Mouse (Mus musculus) hindbrain, embryonic 15.5 days (tissue): ENCODE results near the gene Ncor1. TPM values are rescaled to one million over a fixed set of nuclear protein-coding genes. Genes with fewer than 3 reads are reported as not detected.

Experiments
- ATAC-seq: fragments of 200-750 bp; cut with Nextera tagmentation; 2 replicates; pipeline ENCODE4 v1.8.0; 2017; ENCODE audit warnings: low read depth, moderate number of reproducible peaks, moderate TSS enrichment; ENCODE audit not compliant: low FRiP score
- H3K27ac ChIP-seq: fragments of 300-500 bp; sonication (generic); replicated peaks from 2 replicates; pipeline ENCODE4 v1.5.1; 2015; ENCODE audit warnings: mild to moderate bottlenecking, inconsistent platforms
- H3K27me3 ChIP-seq: fragments of 300-500 bp; sonication (generic); 2 replicates; pipeline ENCODE4 v1.6.1; 2015; ENCODE audit warnings: control low read depth, inconsistent platforms
- H3K36me3 ChIP-seq: fragments of 300-500 bp; sonication (generic); 2 replicates; pipeline ENCODE4 v1.6.1; 2015; ENCODE audit warnings: control low read depth, inconsistent platforms
- H3K4me1 ChIP-seq: fragments of 300-500 bp; sonication (generic); replicated peaks from 2 replicates; pipeline ENCODE4 v1.6.1; 2015; ENCODE audit warnings: control low read depth, inconsistent platforms
- H3K4me2 ChIP-seq: fragments of 300-500 bp; sonication (generic); 2 replicates; pipeline ENCODE4 v1.6.1; 2015; ENCODE audit warnings: moderate library complexity, mild to moderate bottlenecking, inconsistent platforms
- H3K4me3 ChIP-seq: fragments of 300-500 bp; sonication (generic); 2 replicates; pipeline ENCODE4 v1.5.1; 2015; ENCODE audit warnings: mild to moderate bottlenecking, inconsistent platforms
- H3K9ac ChIP-seq: fragments of 300-500 bp; sonication (generic); 2 replicates; pipeline ENCODE4 v1.6.1; 2015; ENCODE audit warnings: inconsistent platforms
- H3K9me3 ChIP-seq: fragments of 300-500 bp; sonication (generic); 2 replicates; pipeline ENCODE4 v1.6.1; 2016; ENCODE audit warnings: control low read depth, inconsistent platforms
- WGBS: fragments of 180-500 bp; shearing (Covaris S2); methylation state at CpG from one replicate; pipeline ENCODE4 v1.1.7; 2015; 5-methylcytosine and 5-hydroxymethylcytosine counted together
- polyA plus RNA-seq: library from polyadenylated mRNA; unstranded; fragments of >200 nt; fragmentation: Nextera tagmentation; extraction: Ambion mirVana; gene quantifications from 2 replicates; pipeline ENCODE4 v1.2.1, GENCODE M21; 2015

The Ncor1 gene
- polyA plus RNA-seq, 1 experiment from 2014 or later: 177 TPM

GRCm38 (mm10) chr11:62281601-62281997 is 176.7 kb downstream of the Ncor1 start:
- ATAC-seq: peak; percentile 80
- H3K4me3 ChIP-seq: peak overlapping the region; percentile 71
- peaks cover 10% of the 10 kb centered on the region for H3K4me1 ChIP-seq
- peak overlapping the region; percentile 66 for H3K4me2 ChIP-seq
- peak overlapping the region; percentile 72 for H3K9ac ChIP-seq
- H3K27ac ChIP-seq: peak overlapping the region; percentile 85
- H3K36me3 ChIP-seq: peaks cover 25% of the 10 kb centered on the region
- no peaks in the 10 kb centered on the region for H3K27me3 ChIP-seq
- H3K9me3 ChIP-seq: no peaks in the 10 kb centered on the region
- WGBS: under 1% methylated on average over 36 of the region's 57 CpGs

GRCm38 (mm10) chr11:62280675-62281600 is 177.4 kb downstream of the Ncor1 start, which contains the start of the genes Zswim7 and Ttc19:
Gene Zswim7 (minus strand): TSS chr11:62281375.
Gene Ttc19 (plus strand): TSS chr11:62281473.
- Histone ChIP-seq H3K9me3 (no peaks in the 10 kb centered on the region), H3K9ac (peak within 1 kb of the TSS; percentile 72), H3K4me1 (peaks cover 10% of the 10 kb centered on the region), H3K36me3 (peaks cover 21% of the 10 kb centered on the region), H3K4me2 (peak within 1 kb of the TSS; percentile 66), H3K27ac (peak within 1 kb of the TSS; percentile 85), H3K4me3 (peak within 1 kb of the TSS; percentile 71), H3K27me3 (no peaks in the 10 kb centered on the region)
- ATAC-seq: peak; percentile 97
- under 1% methylated on average over 55 of the region's 68 CpGs for WGBS

GRCm38 (mm10) chr11:62278027-62278426 is 180.3 kb downstream of the Ncor1 start:
- no peak overlapping the region for H3K9ac ChIP-seq
- H3K4me1 ChIP-seq: peaks cover 10% of the 10 kb centered on the region
- H3K9me3 ChIP-seq: no peaks in the 10 kb centered on the region
- 28% methylated on average over 5 of the region's 5 CpGs for WGBS
- H3K27me3 ChIP-seq: no peaks in the 10 kb centered on the region
- H3K36me3 ChIP-seq: no peaks in the 10 kb centered on the region
- H3K27ac ChIP-seq: no peak overlapping the region
- no peak overlapping the region for H3K4me2 ChIP-seq
- H3K4me3 ChIP-seq: no peak overlapping the region
- no peak for ATAC-seq

- Histone ChIP-seq H3K4me2 (no peak overlapping the region), H3K27me3 (no peaks in the 10 kb centered on the region), H3K4me1 (peaks cover 2% of the 10 kb centered on the region), H3K4me3 (no peak overlapping the region), H3K9me3 (no peaks in the 10 kb centered on the region), H3K27ac (no peak overlapping the region), H3K36me3 (no peaks in the 10 kb centered on the region), H3K9ac (no peak overlapping the region)
- ATAC-seq: no peak
- 45% methylated on average over 8 of the region's 8 CpGs for WGBS
These were observed 181.3 kb downstream of the Ncor1 start for GRCm38 (mm10) chr11:62277086-62277485.

GRCm38 (mm10) chr11:62270851-62271250 is 187.5 kb downstream of the Ncor1 start:
- WGBS: 65% methylated on average over 5 of the region's 5 CpGs

GRCm38 (mm10) chr11:62269097-62269496 is 189.2 kb downstream of the Ncor1 start:
- H3K4me1 ChIP-seq: peaks cover 21% of the 10 kb centered on the region
- H3K36me3 ChIP-seq: no peaks in the 10 kb centered on the region
- WGBS: 73% methylated on average over 12 of the region's 12 CpGs
- no peaks in the 10 kb centered on the region for H3K9me3 ChIP-seq
- no peak for ATAC-seq
- H3K9ac ChIP-seq: no peak overlapping the region
- no peak overlapping the region for H3K4me3 ChIP-seq
- H3K4me2 ChIP-seq: no peak overlapping the region
- no peaks in the 10 kb centered on the region for H3K27me3 ChIP-seq
- no peak overlapping the region for H3K27ac ChIP-seq

More at GRCm38 (mm10) chr11:62270851-62271250, 187.5 kb downstream of the Ncor1 start:
- Histone ChIP-seq H3K9ac (no peak overlapping the region), H3K4me3 (no peak overlapping the region), H3K4me2 (no peak overlapping the region), H3K27ac (no peak overlapping the region), H3K27me3 (no peaks in the 10 kb centered on the region), H3K4me1 (peaks cover 17% of the 10 kb centered on the region), H3K9me3 (no peaks in the 10 kb centered on the region), H3K36me3 (no peaks in the 10 kb centered on the region)
- no peak for ATAC-seq

- Histone ChIP-seq H3K36me3 (no peaks in the 10 kb centered on the region), H3K9me3 (no peaks in the 10 kb centered on the region), H3K4me3 (no peak overlapping the region), H3K27me3 (no peaks in the 10 kb centered on the region), H3K9ac (no peak overlapping the region), H3K4me2 (no peak overlapping the region), H3K4me1 (peaks cover 21% of the 10 kb centered on the region), H3K27ac (no peak overlapping the region)
- 79% methylated on average over 8 of the region's 8 CpGs for WGBS
- ATAC-seq: no peak
These were observed 190.0 kb downstream of the Ncor1 start for GRCm38 (mm10) chr11:62268381-62268780.

- Histone ChIP-seq H3K36me3 (no peaks in the 10 kb centered on the region), H3K4me2 (peak overlapping the region; percentile 14; the same call in 1 of the 2 replicates)
- WGBS: 39% methylated on average over 17 of the region's 17 CpGs
These were observed 191.7 kb downstream of the Ncor1 start for GRCm38 (mm10) chr11:62266466-62267214.

More at GRCm38 (mm10) chr11:62266466-62267214, 191.7 kb downstream of the Ncor1 start:
- H3K9me3 ChIP-seq: no peaks in the 10 kb centered on the region
- H3K9ac ChIP-seq: no peak overlapping the region
- no peak overlapping the region for H3K4me3 ChIP-seq
- H3K4me1 ChIP-seq: peaks cover 21% of the 10 kb centered on the region
- H3K27ac ChIP-seq: no peak overlapping the region
- ATAC-seq: no peak
- H3K27me3 ChIP-seq: no peaks in the 10 kb centered on the region

Other genes starting within 250 kb of the Ncor1 start
- 4.9 and 5.9 TPM in 2 replicates for gene Adora2b, start 209.6 kb downstream of the Ncor1 start, polyA plus RNA-seq
- 14.1 and 15.3 TPM in 2 replicates for gene Zswim7, start 177.2 kb downstream of the Ncor1 start, polyA plus RNA-seq
- 42.2 and 48.2 TPM in 2 replicates for gene Ttc19, start 177.1 kb downstream of the Ncor1 start, polyA plus RNA-seq
- gene Pigl, start 81 bp downstream of the Ncor1 start, polyA plus RNA-seq: 9.7 and 11.0 TPM in 2 replicates
- gene Cenpv, start 80.7 kb upstream of the Ncor1 start, polyA plus RNA-seq: 56.8 and 57.3 TPM in 2 replicates
- 4,365 and 4,386 TPM in 2 replicates for gene Ubb, start 92.6 kb upstream of the Ncor1 start, polyA plus RNA-seq
- gene Trpv2, start 115.9 kb upstream of the Ncor1 start, polyA plus RNA-seq: 30.9 and 31.2 TPM in 2 replicates
- 12.4 and 12.9 TPM in 2 replicates for gene Lrrc75a, start 190.0 kb upstream of the Ncor1 start, polyA plus RNA-seq
- gene Mmgt2, start 190.1 kb upstream of the Ncor1 start, polyA plus RNA-seq: 23.7 and 26.4 TPM in 2 replicates